Mouse (Mus musculus): ENCODE results near the gene Ywhag. TPM values are rescaled to one million over a fixed set of nuclear protein-coding genes. Genes with fewer than 3 reads are reported as not detected.
A peak's percentile ranks its signal among the peaks of the same experiment; 100 is the strongest.

Gene Ywhag
- total RNA-seq, 2 experiments from 2014 or later, result 14.8 to 17.9 TPM

DNA sequence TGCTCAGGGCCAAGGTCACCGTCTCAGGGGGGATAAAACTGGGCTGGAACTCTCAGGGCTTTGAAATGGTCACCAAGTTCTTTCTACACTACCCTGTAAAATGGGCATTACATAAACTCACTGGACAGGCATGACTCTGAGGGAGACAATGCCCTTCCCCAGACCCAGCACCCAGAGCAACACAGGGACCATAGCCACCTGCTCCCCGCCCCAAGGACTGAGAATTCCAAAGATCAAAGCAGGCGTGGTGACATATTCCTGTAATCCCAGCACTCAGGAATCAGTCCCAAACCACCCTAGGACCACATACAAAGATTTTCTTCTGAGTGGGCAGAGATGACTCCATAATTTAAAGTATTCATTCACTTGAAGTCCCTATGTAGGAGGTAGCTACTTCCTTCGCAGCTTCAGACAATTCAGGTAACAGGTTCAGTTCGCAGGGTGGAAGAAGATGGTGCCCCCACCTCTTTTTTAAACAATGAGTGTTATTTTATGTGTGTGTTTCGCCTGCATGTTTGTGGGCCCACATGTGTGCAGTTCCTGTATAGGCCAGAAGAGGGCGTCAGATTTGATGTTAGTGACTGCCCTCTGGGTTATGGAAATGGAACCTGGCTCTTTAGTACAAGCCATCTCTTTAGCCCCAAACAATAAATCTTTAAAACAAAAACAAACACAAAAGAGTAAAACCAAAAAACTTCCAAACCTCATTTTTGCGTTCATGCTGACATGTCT lies 16.9 kb downstream of the Ywhag start:
- ATAC-seq (replicated peaks; ENCODE audit: low FRiP score, poor library complexity, severe bottlenecking), result no peak

DNA sequence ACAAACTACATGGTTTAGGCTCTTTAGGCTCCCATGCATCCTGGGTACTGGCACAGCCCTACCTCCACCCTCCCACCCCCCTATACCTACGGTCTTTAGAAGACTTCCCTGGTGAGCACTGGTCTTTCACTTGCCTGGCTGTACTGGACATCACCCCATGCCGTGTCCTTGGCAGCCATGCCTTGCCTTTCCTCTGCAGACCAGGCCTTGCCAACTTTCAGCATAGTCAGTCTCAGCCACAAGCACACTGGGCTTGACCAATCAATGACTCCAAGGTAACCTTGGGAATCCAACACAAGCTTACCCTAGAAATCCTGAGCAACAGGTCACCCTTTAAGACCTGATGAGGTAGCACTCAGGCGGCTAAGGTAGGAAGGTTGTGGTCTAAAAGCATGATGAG lies 17.8 kb downstream of the Ywhag start:
- no peak for ATAC-seq (replicated peaks; ENCODE audit: low FRiP score, poor library complexity, severe bottlenecking)

- ATAC-seq (replicated peaks; ENCODE audit: low FRiP score, poor library complexity, severe bottlenecking), result no peak
Measured at GRCm38 (mm10) chr5:135916051-135916565, 18.3 kb downstream of the Ywhag start.

DNA sequence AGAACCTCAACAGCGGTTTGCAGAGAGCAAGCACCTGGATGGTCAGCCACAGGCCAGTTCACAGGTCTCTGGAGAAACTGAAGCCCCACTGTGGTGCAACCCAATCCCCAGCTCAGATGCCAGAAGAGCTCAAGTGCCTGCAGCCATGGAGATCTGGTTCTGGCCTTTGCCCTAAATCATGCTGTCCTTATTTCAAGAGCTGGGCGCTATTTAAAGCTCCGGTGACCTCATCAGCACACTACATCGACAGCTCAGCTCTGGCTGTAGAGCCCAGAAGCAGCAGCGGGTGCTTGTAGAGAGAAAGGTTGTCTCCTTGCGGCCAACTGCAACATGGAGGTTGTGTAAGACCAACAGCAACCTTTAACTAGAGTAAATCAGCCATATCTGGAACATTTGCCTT lies 20.3 kb downstream of the Ywhag start:
- no peak for ATAC-seq (replicated peaks; ENCODE audit: low FRiP score, poor library complexity, severe bottlenecking)

- no peak for ATAC-seq (replicated peaks; ENCODE audit: low FRiP score, poor library complexity, severe bottlenecking)
Measured at GRCm38 (mm10) chr5:135913201-135913600, 21.2 kb downstream of the Ywhag start.

GRCm38 (mm10) chr5:135911633-135912220 lies 22.7 kb downstream of the Ywhag start:
- no peak for ATAC-seq (replicated peaks; ENCODE audit: low FRiP score, poor library complexity, severe bottlenecking)

DNA sequence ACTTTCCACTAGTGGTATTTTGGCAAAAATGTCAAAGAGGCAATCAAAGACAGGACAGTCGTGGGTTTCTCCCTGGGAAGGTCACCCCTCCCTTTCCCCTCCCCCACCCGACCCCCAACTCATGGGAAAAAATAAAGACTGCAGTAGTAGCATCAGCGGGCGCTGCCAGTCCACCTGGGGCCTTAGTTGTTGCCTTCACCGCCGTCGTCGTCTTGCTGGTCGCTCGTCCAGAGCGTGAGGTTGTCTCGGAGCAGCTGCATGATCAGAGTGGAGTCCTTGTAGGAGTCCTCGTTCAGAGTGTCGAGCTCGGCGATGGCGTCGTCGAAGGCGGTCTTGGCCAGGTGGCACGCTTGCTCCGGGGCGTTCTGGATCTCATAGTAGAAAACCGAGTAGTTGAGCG lies 23.6 kb downstream of the Ywhag start:
- no peak for ATAC-seq (replicated peaks; ENCODE audit: low FRiP score, poor library complexity, severe bottlenecking)

GRCm38 (mm10) chr5:135909646-135910045 lies 24.8 kb downstream of the Ywhag start:
- ATAC-seq (replicated peaks; ENCODE audit: low FRiP score, poor library complexity, severe bottlenecking), result no peak

GRCm38 (mm10) chr5:135908989-135909388 lies 25.4 kb downstream of the Ywhag start:
- no peak for ATAC-seq (replicated peaks; ENCODE audit: low FRiP score, poor library complexity, severe bottlenecking)

DNA sequence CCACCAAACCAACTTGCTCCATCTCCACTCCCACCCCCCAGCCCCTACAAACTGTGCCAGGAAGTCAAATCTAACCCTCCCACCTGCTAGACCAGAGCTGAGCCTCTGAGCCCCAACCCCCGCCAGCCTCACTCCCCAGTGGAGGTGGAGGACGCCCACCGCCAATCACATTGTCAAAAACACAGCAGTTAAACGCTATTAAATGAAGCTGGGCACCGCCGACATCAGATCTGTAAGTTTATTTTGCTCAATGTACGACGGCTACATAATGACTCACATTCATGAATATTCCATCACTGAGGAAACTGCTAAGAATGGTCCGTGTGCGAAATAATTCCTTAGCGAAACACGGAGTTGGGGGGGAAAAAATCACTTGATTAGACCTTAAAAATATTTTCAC lies 26.2 kb downstream of the Ywhag start:
- ATAC-seq (replicated peaks; ENCODE audit: low FRiP score, poor library complexity, severe bottlenecking), result no peak

GRCm38 (mm10) chr5:135907256-135907655 lies 27.2 kb downstream of the Ywhag start:
- ATAC-seq (replicated peaks; ENCODE audit: low FRiP score, poor library complexity, severe bottlenecking), result no peak

DNA sequence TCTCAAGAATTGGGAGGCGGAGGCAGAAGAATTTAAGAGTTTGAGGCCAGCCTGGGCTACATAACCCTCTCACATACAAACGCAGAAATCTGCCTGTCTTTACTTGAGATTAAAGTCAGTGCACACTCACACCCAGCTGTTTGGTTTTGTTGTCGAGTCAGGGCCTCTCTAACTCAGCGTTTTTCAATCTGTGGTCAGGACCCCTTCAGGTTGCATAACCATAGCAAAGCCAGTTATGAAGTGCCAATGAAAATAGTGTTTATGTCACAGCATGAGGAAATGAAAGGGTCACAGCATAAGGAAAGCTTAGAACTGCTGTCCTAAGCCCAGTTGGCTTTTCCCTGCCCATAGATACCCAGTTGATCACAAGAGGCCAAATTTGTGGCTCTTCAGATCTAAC lies 27.6 kb downstream of the Ywhag start:
- no peak for ATAC-seq (replicated peaks; ENCODE audit: low FRiP score, poor library complexity, severe bottlenecking)

GRCm38 (mm10) chr5:135905320-135906225 lies 28.8 kb downstream of the Ywhag start:
- no peak for ATAC-seq (replicated peaks; ENCODE audit: low FRiP score, poor library complexity, severe bottlenecking)

DNA sequence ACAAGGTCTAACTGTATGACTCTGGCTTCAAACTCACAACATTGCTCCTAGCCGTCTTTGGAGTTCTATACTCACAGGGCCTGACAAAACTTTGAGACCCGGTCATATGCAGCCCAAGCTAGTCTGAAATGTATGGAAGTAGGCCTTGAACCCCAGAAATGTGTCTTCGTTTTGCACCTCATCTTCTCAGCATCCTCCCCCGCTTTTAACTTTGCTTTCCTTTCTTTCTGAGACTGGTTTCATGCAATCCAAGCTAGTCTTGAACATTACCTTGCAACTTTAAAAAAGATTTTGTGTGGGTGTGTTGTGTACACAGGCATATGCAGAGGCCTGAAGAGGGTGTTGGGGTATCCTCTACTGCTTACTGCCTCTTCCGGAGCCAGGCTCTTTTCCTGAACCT lies 30.2 kb downstream of the Ywhag start:
- ATAC-seq (replicated peaks; ENCODE audit: low FRiP score, poor library complexity, severe bottlenecking), result no peak

DNA sequence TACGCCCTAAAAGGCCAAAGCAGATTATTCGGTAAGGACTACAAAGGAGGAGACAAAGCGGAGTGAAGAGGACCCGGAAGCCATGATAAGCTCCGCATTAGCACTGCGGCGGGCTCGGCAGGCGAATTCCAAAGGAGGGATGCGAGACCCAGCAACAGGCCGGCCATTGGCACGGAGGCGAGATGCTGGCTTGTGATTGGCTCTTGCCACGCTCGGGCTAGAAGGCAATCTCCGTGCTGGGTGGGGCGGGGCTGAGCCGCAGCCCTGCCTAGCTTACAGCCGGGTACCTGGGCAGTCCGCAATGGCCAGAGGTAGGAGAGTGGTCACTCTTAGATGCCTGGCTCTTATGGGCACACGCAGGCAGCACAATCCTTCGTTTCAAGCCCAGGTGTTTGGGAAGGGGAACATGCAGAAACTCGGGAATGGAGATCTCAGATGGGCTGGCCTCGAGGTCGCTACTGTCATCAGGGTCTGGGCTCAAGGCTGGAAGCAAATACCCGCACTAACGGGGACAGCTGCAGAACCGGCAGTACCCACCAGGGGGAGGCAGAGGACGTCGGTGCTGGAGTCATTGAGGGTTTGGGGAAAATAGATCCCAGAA lies 30.8 kb downstream of the Ywhag start:
- ATAC-seq (replicated peaks; ENCODE audit: low FRiP score, poor library complexity, severe bottlenecking), result peak; percentile 81

DNA sequence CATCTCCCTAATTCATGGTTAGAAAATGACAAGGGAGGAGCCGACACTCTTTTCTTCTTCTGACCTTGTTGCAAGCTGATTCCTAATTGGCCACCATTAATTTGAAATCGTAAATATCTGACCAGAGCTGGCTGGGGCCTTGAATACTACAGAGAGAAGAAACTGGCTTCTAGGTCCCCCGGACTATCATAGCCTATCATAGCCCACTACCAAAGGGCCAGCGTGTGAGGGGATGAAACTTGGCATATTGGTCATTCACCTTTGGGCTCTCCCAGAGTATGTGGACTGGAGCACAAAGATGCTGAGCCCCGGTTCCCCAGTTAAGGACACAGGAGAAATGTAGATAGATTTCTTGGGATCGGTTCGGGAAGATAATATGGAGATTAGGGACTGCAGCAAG lies 31.4 kb downstream of the Ywhag start:
- ATAC-seq (replicated peaks; ENCODE audit: low FRiP score, poor library complexity, severe bottlenecking), result no peak

DNA sequence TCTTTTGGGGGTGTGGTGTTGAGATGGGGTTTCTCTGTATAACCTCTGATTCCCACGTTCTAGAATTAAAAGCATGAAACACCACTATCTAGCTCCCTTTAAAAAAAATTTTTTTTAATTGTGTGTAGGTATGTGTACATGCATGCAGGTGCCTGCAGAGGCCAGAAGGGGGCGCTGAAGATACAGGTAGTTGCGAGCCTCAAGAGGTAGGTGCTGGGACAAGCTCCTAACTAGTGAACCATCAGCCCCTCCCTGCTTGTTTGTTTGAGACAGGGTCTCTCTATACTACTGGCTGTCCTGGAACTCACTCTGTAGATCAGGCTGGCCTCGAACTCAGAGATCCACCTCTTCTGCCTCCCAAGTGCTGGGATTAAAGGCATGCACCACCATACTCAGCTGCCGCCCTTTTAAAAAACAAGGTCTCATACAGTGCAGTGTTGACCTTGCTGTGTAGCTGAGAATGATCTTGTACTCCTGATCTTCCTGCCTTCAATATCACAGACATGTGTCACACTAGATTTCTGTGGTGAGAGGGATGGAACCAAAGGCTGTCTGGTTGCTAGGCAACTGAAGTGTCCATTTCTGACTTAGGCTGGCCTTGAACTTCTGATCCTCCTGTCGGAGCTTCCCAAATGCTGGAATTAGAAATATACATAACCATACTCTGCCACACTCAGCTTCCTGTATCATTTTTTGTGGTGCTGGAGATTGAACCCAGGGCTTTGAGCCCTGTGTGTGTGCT lies 32.9 kb downstream of the Ywhag start:
- 0 out of 2 replicates have a peak, but pooled peaks have one; percentile 46 for ATAC-seq (replicated peaks; ENCODE audit: low FRiP score, poor library complexity, severe bottlenecking)

- no peak for ATAC-seq (replicated peaks; ENCODE audit: low FRiP score, poor library complexity, severe bottlenecking)
Measured at GRCm38 (mm10) chr5:135900701-135901100, 33.7 kb downstream of the Ywhag start.

- ATAC-seq (replicated peaks; ENCODE audit: low FRiP score, poor library complexity, severe bottlenecking), result no peak
Measured at GRCm38 (mm10) chr5:135899833-135900232, 34.6 kb downstream of the Ywhag start.

All from erythroblast, adult 5-6 weeks (primary cell).